Mouse (Mus musculus): ENCODE data around the gene Mpp2.

DNA sequence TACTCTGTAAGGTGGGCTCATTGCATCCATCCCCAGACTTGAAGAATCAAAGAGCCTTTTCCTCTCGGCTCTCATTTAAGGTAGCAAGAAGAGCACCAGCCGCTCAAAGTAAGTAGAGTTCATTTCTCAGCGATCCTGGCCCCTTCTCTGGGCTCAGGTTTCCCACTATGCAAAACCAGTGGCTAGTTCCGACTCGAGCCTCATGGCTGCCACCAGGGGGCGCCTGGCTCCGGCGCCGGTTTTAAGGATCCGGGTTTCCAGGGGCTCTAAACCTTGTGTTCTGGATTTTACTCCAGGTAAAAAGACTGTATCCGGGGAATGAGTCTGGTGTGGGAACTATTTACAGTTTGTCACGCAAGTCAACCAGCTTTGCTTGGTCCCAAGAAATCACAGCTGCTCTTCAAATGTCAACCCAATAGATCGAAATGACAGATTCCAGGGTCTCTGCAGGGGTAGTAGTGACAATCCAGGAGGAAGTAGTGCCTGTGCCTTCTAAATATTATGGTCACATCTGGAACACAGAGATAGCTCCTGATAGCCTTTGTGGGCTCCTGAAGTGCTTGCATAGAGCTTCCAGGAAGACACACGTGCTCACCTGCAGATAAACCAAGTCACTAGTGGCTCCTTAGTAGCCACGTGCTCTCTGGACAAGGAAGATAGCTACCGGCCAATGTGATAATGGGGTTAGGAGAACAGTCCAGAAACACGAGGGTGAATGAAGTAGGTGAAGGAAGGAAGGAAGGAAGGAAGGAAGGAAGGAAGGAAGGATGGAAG lies 14.4 kb upstream of the Mpp2 start:
- TF ChIP-seq CTCF (conservative IDR thresholded peaks at IDR 0.05; ENCODE audit: insufficient read depth, insufficient read length, low read depth, low read length) (peak; percentile 69), POLR2A (IDR thresholded peaks at IDR 0.05; ENCODE audit: low read depth, low read length) (no peak)
